Mouse (Mus musculus) kidney, embryonic 16.5 days (tissue): ENCODE measurements at regions not wholly inside any gene's neighbourhood (a gene's known extent, or its start where the extent isn't known, plus 50 kb on each side); places are given as distances from the start of the nearest gene placed in this dataset.
A peak's percentile ranks its signal among the peaks of the same experiment; 100 is the strongest.
"Not testable (repeated sequence)": the region's sequence is repeated elsewhere in the genome, so short reads cannot be mapped to it uniquely, and the experiment has no call there.

Experiments used
- ATAC-seq: fragments of 200-750 bp; cut with Nextera tagmentation; 2 replicates; pipeline ENCODE4 v1.8.0; 2017; ENCODE audit warnings: moderate TSS enrichment; ENCODE audit not compliant: low FRiP score, low TSS enrichment
- H3K27ac ChIP-seq: fragments of 300-500 bp; sonication (generic); 2 replicates; pipeline ENCODE4 v1.5.1; 2014; ENCODE audit warnings: low read length
- H3K27me3 ChIP-seq: fragments of 300-500 bp; sonication (generic); 2 replicates; pipeline ENCODE4 v1.6.1; 2014; ENCODE audit warnings: low read length, control low read depth, mixed read lengths; ENCODE audit not compliant: insufficient read depth
- H3K36me3 ChIP-seq: fragments of 300-500 bp; sonication (generic); 2 replicates; pipeline ENCODE4 v1.6.1; 2014; ENCODE audit warnings: low read length, control low read depth, mixed read lengths; ENCODE audit not compliant: insufficient read depth
- H3K4me1 ChIP-seq: fragments of 300-500 bp; sonication (generic); 2 replicates; pipeline ENCODE4 v1.6.1; 2014; ENCODE audit warnings: low read length, control low read depth, mixed read lengths; ENCODE audit not compliant: insufficient read depth
- H3K4me2 ChIP-seq: fragments of 300-500 bp; sonication (generic); replicated peaks from 2 replicates; pipeline ENCODE4 v1.6.1; 2014; ENCODE audit warnings: low read depth, low read length
- H3K4me3 ChIP-seq: fragments of 300-500 bp; sonication (generic); 2 replicates; pipeline ENCODE4 v1.5.1; 2014; ENCODE audit warnings: mild to moderate bottlenecking, low read length
- H3K9ac ChIP-seq: fragments of 300-500 bp; sonication (generic); replicated peaks from 2 replicates; pipeline ENCODE4 v1.6.1; 2014; ENCODE audit warnings: low read length
- H3K9me3 ChIP-seq: fragments of 300-500 bp; sonication (generic); 2 replicates; pipeline ENCODE4 v1.6.1; 2016; ENCODE audit warnings: low read length, control low read depth
- WGBS: fragments of 180-500 bp; shearing (Covaris S2); extraction: QIAGEN DNeasy Blood & Tissue Kit; methylation state at CpG from one replicate; pipeline ENCODE4 v1.1.7; 2014; 5-methylcytosine and 5-hydroxymethylcytosine counted together

GRCm38 (mm10) chr12:95466502-95467490, 225.2 kb upstream of the Flrt2 start:
- H3K4me3 ChIP-seq = no peak overlapping the region
- no peak overlapping the region for H3K27ac ChIP-seq
- H3K9me3 ChIP-seq = no peaks in the 10 kb centered on the region
- H3K36me3 ChIP-seq = no peaks in the 10 kb centered on the region
- 48% methylated on average over 12 of the region's 12 CpGs for WGBS
- peaks cover 2% of the 10 kb centered on the region; the same call in 1 of the 2 replicates for H3K4me1 ChIP-seq
- ATAC-seq = no peak
- peak overlapping the region; percentile 16; the same call in 1 of the 2 replicates for H3K4me2 ChIP-seq
- no peaks in the 10 kb centered on the region for H3K27me3 ChIP-seq
- no peak overlapping the region for H3K9ac ChIP-seq

DNA sequence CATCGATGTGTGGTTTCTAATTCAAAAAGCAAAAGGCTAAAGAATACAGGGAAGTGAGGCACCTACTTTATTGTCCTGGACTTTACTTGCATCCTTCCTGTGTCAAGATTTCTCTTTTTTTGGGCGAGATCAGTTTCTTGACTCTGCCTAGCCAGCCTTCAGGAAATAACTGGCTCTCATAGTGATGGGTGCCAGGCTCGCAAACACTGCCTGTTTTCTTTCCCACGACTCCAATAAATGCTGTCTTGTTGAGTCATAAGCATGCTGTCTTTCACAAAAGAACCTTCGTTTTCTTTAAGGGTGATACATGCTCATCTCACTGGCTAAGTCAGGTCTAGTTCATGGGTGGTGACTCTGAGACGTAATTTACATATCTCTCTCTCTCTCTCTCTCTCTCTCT, 222.1 kb upstream of the Flrt2 start:
- no peak overlapping the region for H3K4me2 ChIP-seq
- WGBS = 69% methylated on average over 6 of the region's 6 CpGs
- H3K9ac ChIP-seq = no peak overlapping the region
- H3K27ac ChIP-seq = no peak overlapping the region
- H3K4me1 ChIP-seq = peaks cover 2% of the 10 kb centered on the region; the same call in 1 of the 2 replicates
- no peak for ATAC-seq
- no peak overlapping the region for H3K4me3 ChIP-seq
- no peaks in the 10 kb centered on the region for H3K27me3 ChIP-seq
- no peaks in the 10 kb centered on the region for H3K36me3 ChIP-seq
- H3K9me3 ChIP-seq = no peaks in the 10 kb centered on the region

- Histone ChIP-seq H3K36me3 (no peaks in the 10 kb centered on the region), H3K9me3 (no peaks in the 10 kb centered on the region), H3K27me3 (no peaks in the 10 kb centered on the region), H3K4me2 (no peak overlapping the region), H3K9ac (no peak overlapping the region), H3K4me1 (no peaks in the 10 kb centered on the region), H3K4me3 (no peak overlapping the region), H3K27ac (no peak overlapping the region)
- no peak for ATAC-seq
Observed at GRCm38 (mm10) chr12:95486502-95486901, 205.5 kb upstream of the Flrt2 start.

- Histone ChIP-seq H3K4me2 (no peak overlapping the region), H3K27ac (no peak overlapping the region), H3K4me3 (no peak overlapping the region), H3K9me3 (no peaks in the 10 kb centered on the region), H3K27me3 (no peaks in the 10 kb centered on the region), H3K4me1 (no peaks in the 10 kb centered on the region), H3K36me3 (no peaks in the 10 kb centered on the region), H3K9ac (no peak overlapping the region)
- WGBS = 43% methylated on average over 3 of the region's 3 CpGs
- no peak for ATAC-seq
Observed at GRCm38 (mm10) chr12:95488371-95488770, 203.7 kb upstream of the Flrt2 start.

GRCm38 (mm10) chr12:95489374-95489773, 202.7 kb upstream of the Flrt2 start:
- Histone ChIP-seq H3K27me3 (no peaks in the 10 kb centered on the region), H3K4me3 (no peak overlapping the region), H3K27ac (no peak overlapping the region), H3K9me3 (no peaks in the 10 kb centered on the region), H3K9ac (no peak overlapping the region), H3K4me2 (no peak overlapping the region), H3K4me1 (no peaks in the 10 kb centered on the region), H3K36me3 (no peaks in the 10 kb centered on the region)
- 83% methylated on average over 2 of the region's 2 CpGs for WGBS
- ATAC-seq = no peak

GRCm38 (mm10) chr12:95489848-95490247, 202.2 kb upstream of the Flrt2 start:
- 77% methylated on average over 2 of the region's 2 CpGs for WGBS
- H3K36me3 ChIP-seq = no peaks in the 10 kb centered on the region
- no peak overlapping the region for H3K9ac ChIP-seq
- H3K27ac ChIP-seq = no peak overlapping the region
- no peak for ATAC-seq
- H3K4me2 ChIP-seq = no peak overlapping the region
- no peaks in the 10 kb centered on the region for H3K9me3 ChIP-seq
- no peaks in the 10 kb centered on the region for H3K4me1 ChIP-seq
- H3K4me3 ChIP-seq = no peak overlapping the region
- no peaks in the 10 kb centered on the region for H3K27me3 ChIP-seq

DNA sequence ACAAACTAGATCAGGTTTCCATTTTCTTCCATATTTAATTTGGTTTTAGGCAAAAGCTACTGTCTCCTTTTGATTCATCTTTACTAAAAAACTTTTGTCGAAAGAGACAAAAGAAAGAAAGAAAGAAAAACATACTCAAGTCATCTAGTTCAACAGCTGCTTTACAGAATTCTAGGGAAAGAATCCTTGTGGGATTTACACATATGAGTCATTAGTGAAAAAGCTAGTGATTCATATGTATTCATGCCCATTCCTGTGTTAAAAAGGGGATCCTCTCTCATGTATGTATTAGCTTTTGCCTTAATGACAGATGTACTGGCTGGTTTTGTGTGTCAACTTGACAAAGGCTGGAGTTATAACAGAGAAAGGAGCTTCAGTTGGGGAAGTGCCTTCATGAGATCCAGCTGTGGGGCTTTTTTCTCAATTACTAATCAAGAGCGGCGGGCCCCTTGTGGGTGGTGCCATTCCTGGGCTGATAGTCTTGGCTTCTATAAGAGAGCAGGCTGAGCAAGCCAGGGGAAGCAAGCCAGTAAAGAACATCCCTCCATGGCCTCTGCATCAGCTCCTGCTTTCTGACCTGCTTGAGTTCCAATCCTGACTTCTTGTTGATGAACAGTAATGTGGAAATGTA, 200.1 kb upstream of the Flrt2 start:
- not testable (repeated sequence) for H3K27ac ChIP-seq, H3K27me3 ChIP-seq, H3K9me3 ChIP-seq, H3K9ac ChIP-seq, ATAC-seq, H3K4me3 ChIP-seq, H3K4me1 ChIP-seq, H3K36me3 ChIP-seq, H3K4me2 ChIP-seq
- 82% methylated on average over 3 of the region's 3 CpGs for WGBS

- WGBS = 69% methylated on average over 3 of the region's 3 CpGs
Observed at GRCm38 (mm10) chr12:95501443-95501842, 190.6 kb upstream of the Flrt2 start.

DNA sequence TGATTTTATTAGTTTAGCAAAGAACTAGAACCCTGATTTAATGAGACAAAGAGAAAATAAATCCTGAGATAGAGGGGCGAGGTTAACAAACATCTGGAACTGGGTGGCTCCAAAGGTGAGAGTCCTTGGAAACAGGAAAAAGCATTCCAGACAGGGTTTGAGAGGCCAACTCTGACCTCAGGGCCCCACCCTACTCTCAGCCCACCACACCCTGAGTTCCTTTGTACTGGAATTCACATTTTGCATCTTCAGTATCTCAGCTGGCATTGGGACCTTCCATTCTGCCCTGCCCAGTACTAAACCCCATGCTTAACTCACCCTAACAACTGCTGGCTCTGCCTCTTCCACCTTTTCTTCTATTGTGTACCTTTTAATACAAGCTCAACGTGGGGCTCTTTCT, 172.0 kb upstream of the Flrt2 start:
- no peaks in the 10 kb centered on the region for H3K4me1 ChIP-seq
- H3K27ac ChIP-seq = no peak overlapping the region
- H3K9ac ChIP-seq = no peak overlapping the region
- no peak overlapping the region for H3K4me2 ChIP-seq
- no peaks in the 10 kb centered on the region for H3K36me3 ChIP-seq
- WGBS = 78% methylated on average over 2 of the region's 2 CpGs
- no peaks in the 10 kb centered on the region for H3K27me3 ChIP-seq
- no peaks in the 10 kb centered on the region for H3K9me3 ChIP-seq
- ATAC-seq = no peak
- H3K4me3 ChIP-seq = no peak overlapping the region

More at GRCm38 (mm10) chr12:95501443-95501842, 190.6 kb upstream of the Flrt2 start:
- Histone ChIP-seq H3K27me3 (no peaks in the 10 kb centered on the region), H3K4me3 (no peak overlapping the region), H3K27ac (no peak overlapping the region), H3K9ac (no peak overlapping the region), H3K4me2 (no peak overlapping the region), H3K9me3 (no peaks in the 10 kb centered on the region), H3K4me1 (no peaks in the 10 kb centered on the region), H3K36me3 (no peaks in the 10 kb centered on the region)
- no peak for ATAC-seq

DNA sequence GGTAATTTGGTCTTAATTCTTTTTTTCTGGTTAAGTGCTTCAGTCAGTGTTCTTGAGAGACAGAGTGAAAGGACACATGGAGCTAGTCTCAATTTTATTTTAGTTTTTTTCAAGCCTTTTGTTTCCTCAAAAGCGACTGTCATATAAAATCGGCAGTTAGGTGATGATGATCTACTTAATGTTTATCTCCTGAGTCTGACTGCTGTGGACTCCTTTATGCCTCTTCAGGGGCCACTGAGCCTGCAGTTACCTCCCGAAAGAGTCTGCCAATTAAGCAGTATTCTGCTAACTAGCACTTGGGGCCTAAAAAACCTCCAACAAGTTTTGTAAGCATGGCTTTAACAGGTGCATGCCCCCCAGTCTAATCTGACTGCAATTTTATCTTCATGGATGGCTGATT, 170.0 kb upstream of the Flrt2 start:
- no peak overlapping the region for H3K4me2 ChIP-seq
- no peak overlapping the region for H3K27ac ChIP-seq
- no peak overlapping the region for H3K4me3 ChIP-seq
- H3K4me1 ChIP-seq = no peaks in the 10 kb centered on the region
- no peak overlapping the region for H3K9ac ChIP-seq
- no peaks in the 10 kb centered on the region for H3K36me3 ChIP-seq
- no peaks in the 10 kb centered on the region for H3K27me3 ChIP-seq
- H3K9me3 ChIP-seq = no peaks in the 10 kb centered on the region
- WGBS = 53% methylated on average over 3 of the region's 3 CpGs
- ATAC-seq = no peak
